Mouse (Mus musculus): ENCODE results near the gene Nrf1. TPM values are rescaled to one million over a fixed set of nuclear protein-coding genes. Genes with fewer than 3 reads are reported as not detected.

The Nrf1 gene
- polyA plus RNA-seq, 1 experiment from 2014 or later, result 77.3 TPM

- Histone ChIP-seq H3K9me3 (ENCODE audit: control insufficient read depth, low read length) (no peaks in the 10 kb centered on the region), H3K27me3 (ENCODE audit: control insufficient read depth, insufficient read depth, low read length) (no peaks in the 10 kb centered on the region), H3K4me2 (no peak overlapping the region), H3K9ac (ENCODE audit: low read length) (no peak overlapping the region), H3K4me3 (ENCODE audit: low read depth, low read length) (no peak overlapping the region), H3K4me1 (ENCODE audit: control insufficient read depth, insufficient read depth, low read length) (no peaks in the 10 kb centered on the region), H3K27ac (ENCODE audit: low read depth, low read length) (no peak overlapping the region), H3K36me3 (ENCODE audit: control insufficient read depth, insufficient read depth, low read length) (no peaks in the 10 kb centered on the region)
- 97% methylated on average over 2 of the region's 2 CpGs for WGBS
- DNase-seq (ENCODE audit: low spot score, missing footprints) (no peak), ATAC-seq (ENCODE audit: low FRiP score) (no peak)
These were observed 14.8 kb downstream of the Nrf1 start for GRCm38 (mm10) chr6:30062544-30062943.

- Histone ChIP-seq H3K9me3 (ENCODE audit: control insufficient read depth, low read length) (no peaks in the 10 kb centered on the region), H3K4me1 (ENCODE audit: control insufficient read depth, insufficient read depth, low read length) (no peaks in the 10 kb centered on the region), H3K9ac (ENCODE audit: low read length) (no peak overlapping the region), H3K27ac (ENCODE audit: low read depth, low read length) (no peak overlapping the region), H3K4me3 (ENCODE audit: low read depth, low read length) (no peak overlapping the region), H3K36me3 (ENCODE audit: control insufficient read depth, insufficient read depth, low read length) (no peaks in the 10 kb centered on the region), H3K4me2 (no peak overlapping the region), H3K27me3 (ENCODE audit: control insufficient read depth, insufficient read depth, low read length) (no peaks in the 10 kb centered on the region)
- DNase-seq (ENCODE audit: low spot score, missing footprints), result no peak
- WGBS, result 98% methylated on average over 2 of the region's 2 CpGs
- no peak for ATAC-seq (ENCODE audit: low FRiP score)
These were observed 17.6 kb downstream of the Nrf1 start for GRCm38 (mm10) chr6:30065369-30065768.

- 92% methylated on average over 2 of the region's 2 CpGs for WGBS
- no peak overlapping the region for H3K9ac ChIP-seq (ENCODE audit: low read length)
- H3K9me3 ChIP-seq (ENCODE audit: control insufficient read depth, low read length), result no peaks in the 10 kb centered on the region
- H3K4me3 ChIP-seq (ENCODE audit: low read depth, low read length), result no peak overlapping the region
- no peak for DNase-seq (ENCODE audit: low spot score, missing footprints)
- no peaks in the 10 kb centered on the region for H3K27me3 ChIP-seq (ENCODE audit: control insufficient read depth, insufficient read depth, low read length)
- H3K4me2 ChIP-seq, result no peak overlapping the region
- ATAC-seq (ENCODE audit: low FRiP score), result no peak
- H3K4me1 ChIP-seq (ENCODE audit: control insufficient read depth, insufficient read depth, low read length), result no peaks in the 10 kb centered on the region
- H3K36me3 ChIP-seq (ENCODE audit: control insufficient read depth, insufficient read depth, low read length), result no peaks in the 10 kb centered on the region
- no peak overlapping the region for H3K27ac ChIP-seq (ENCODE audit: low read depth, low read length)
These were observed 19.0 kb downstream of the Nrf1 start for GRCm38 (mm10) chr6:30066746-30067145.

GRCm38 (mm10) chr6:30072476-30072875, 24.7 kb downstream of the Nrf1 start:
- no peaks in the 10 kb centered on the region for H3K4me1 ChIP-seq (ENCODE audit: control insufficient read depth, insufficient read depth, low read length)
- no peak for DNase-seq (ENCODE audit: low spot score, missing footprints)
- 94% methylated on average over 3 of the region's 3 CpGs for WGBS
- H3K9ac ChIP-seq (ENCODE audit: low read length), result no peak overlapping the region
- H3K4me2 ChIP-seq, result no peak overlapping the region
- H3K4me3 ChIP-seq (ENCODE audit: low read depth, low read length), result no peak overlapping the region
- H3K36me3 ChIP-seq (ENCODE audit: control insufficient read depth, insufficient read depth, low read length), result no peaks in the 10 kb centered on the region
- ATAC-seq (ENCODE audit: low FRiP score), result no peak
- H3K9me3 ChIP-seq (ENCODE audit: control insufficient read depth, low read length), result no peaks in the 10 kb centered on the region
- no peaks in the 10 kb centered on the region for H3K27me3 ChIP-seq (ENCODE audit: control insufficient read depth, insufficient read depth, low read length)
- no peak overlapping the region for H3K27ac ChIP-seq (ENCODE audit: low read depth, low read length)

- DNase-seq (ENCODE audit: low spot score, missing footprints), result peak; percentile 88
These were observed 31.2 kb downstream of the Nrf1 start for GRCm38 (mm10) chr6:30078938-30079529.

GRCm38 (mm10) chr6:30081339-30081738, 33.6 kb downstream of the Nrf1 start:
- WGBS, result 77% methylated on average over 3 of the region's 3 CpGs
- ATAC-seq (ENCODE audit: low FRiP score), result no peak
- H3K4me1 ChIP-seq (ENCODE audit: control insufficient read depth, insufficient read depth, low read length), result peaks cover 46% of the 10 kb centered on the region

More at GRCm38 (mm10) chr6:30078938-30079529, 31.2 kb downstream of the Nrf1 start:
- Histone ChIP-seq H3K36me3 (ENCODE audit: control insufficient read depth, insufficient read depth, low read length) (no peaks in the 10 kb centered on the region), H3K4me2 (peak overlapping the region; percentile 2; the same call in 1 of the 2 replicates), H3K9ac (ENCODE audit: low read length) (no peak overlapping the region; the same call in 1 of the 2 replicates), H3K27ac (ENCODE audit: low read depth, low read length) (peak overlapping the region; percentile 30), H3K4me3 (ENCODE audit: low read depth, low read length) (no peak overlapping the region), H3K9me3 (ENCODE audit: control insufficient read depth, low read length) (no peaks in the 10 kb centered on the region), H3K4me1 (ENCODE audit: control insufficient read depth, insufficient read depth, low read length) (peaks cover 33% of the 10 kb centered on the region), H3K27me3 (ENCODE audit: control insufficient read depth, insufficient read depth, low read length) (peaks cover 6% of the 10 kb centered on the region; the same call in 1 of the 2 replicates)
- ATAC-seq (ENCODE audit: low FRiP score), result peak; percentile 72
- 33% methylated on average over 4 of the region's 4 CpGs for WGBS

GRCm38 (mm10) chr6:30083307-30083706, 35.5 kb downstream of the Nrf1 start:
- ATAC-seq (ENCODE audit: low FRiP score), result no peak
- no peaks in the 10 kb centered on the region for H3K36me3 ChIP-seq (ENCODE audit: control insufficient read depth, insufficient read depth, low read length)
- DNase-seq (ENCODE audit: low spot score, missing footprints), result no peak
- 26% methylated on average over 1 of the region's 1 CpGs for WGBS
- no peak overlapping the region for H3K4me3 ChIP-seq (ENCODE audit: low read depth, low read length)
- H3K9ac ChIP-seq (ENCODE audit: low read length), result no peak overlapping the region
- H3K27me3 ChIP-seq (ENCODE audit: control insufficient read depth, insufficient read depth, low read length), result peaks cover 6% of the 10 kb centered on the region; the same call in 1 of the 2 replicates
- peaks cover 46% of the 10 kb centered on the region for H3K4me1 ChIP-seq (ENCODE audit: control insufficient read depth, insufficient read depth, low read length)
- no peaks in the 10 kb centered on the region for H3K9me3 ChIP-seq (ENCODE audit: control insufficient read depth, low read length)
- H3K27ac ChIP-seq (ENCODE audit: low read depth, low read length), result no peak overlapping the region
- H3K4me2 ChIP-seq, result no peak overlapping the region

More at GRCm38 (mm10) chr6:30081339-30081738, 33.6 kb downstream of the Nrf1 start:
- no peaks in the 10 kb centered on the region for H3K36me3 ChIP-seq (ENCODE audit: control insufficient read depth, insufficient read depth, low read length)
- H3K27me3 ChIP-seq (ENCODE audit: control insufficient read depth, insufficient read depth, low read length), result peaks cover 6% of the 10 kb centered on the region; the same call in 1 of the 2 replicates
- H3K9me3 ChIP-seq (ENCODE audit: control insufficient read depth, low read length), result no peaks in the 10 kb centered on the region
- H3K4me3 ChIP-seq (ENCODE audit: low read depth, low read length), result no peak overlapping the region
- H3K4me2 ChIP-seq, result no peak overlapping the region
- H3K27ac ChIP-seq (ENCODE audit: low read depth, low read length), result no peak overlapping the region
- H3K9ac ChIP-seq (ENCODE audit: low read length), result no peak overlapping the region
- no peak for DNase-seq (ENCODE audit: low spot score, missing footprints)

GRCm38 (mm10) chr6:30085351-30085750, 37.6 kb downstream of the Nrf1 start:
- DNase-seq (ENCODE audit: low spot score, missing footprints) (no peak), ATAC-seq (ENCODE audit: low FRiP score) (no peak)
- WGBS, result 48% methylated on average over 2 of the region's 2 CpGs
- Histone ChIP-seq H3K4me1 (ENCODE audit: control insufficient read depth, insufficient read depth, low read length) (peaks cover 32% of the 10 kb centered on the region), H3K9me3 (ENCODE audit: control insufficient read depth, low read length) (no peaks in the 10 kb centered on the region), H3K27ac (ENCODE audit: low read depth, low read length) (no peak overlapping the region), H3K27me3 (ENCODE audit: control insufficient read depth, insufficient read depth, low read length) (peaks cover 6% of the 10 kb centered on the region; the same call in 1 of the 2 replicates), H3K36me3 (ENCODE audit: control insufficient read depth, insufficient read depth, low read length) (no peaks in the 10 kb centered on the region), H3K4me2 (no peak overlapping the region), H3K9ac (ENCODE audit: low read length) (no peak overlapping the region), H3K4me3 (ENCODE audit: low read depth, low read length) (no peak overlapping the region)

- no peak for DNase-seq (ENCODE audit: low spot score, missing footprints)
- H3K9me3 ChIP-seq (ENCODE audit: control insufficient read depth, low read length), result no peaks in the 10 kb centered on the region
- no peak overlapping the region for H3K4me3 ChIP-seq (ENCODE audit: low read depth, low read length)
- H3K27me3 ChIP-seq (ENCODE audit: control insufficient read depth, insufficient read depth, low read length), result no peaks in the 10 kb centered on the region
- H3K4me2 ChIP-seq, result no peak overlapping the region
- no peak for ATAC-seq (ENCODE audit: low FRiP score)
- no peak overlapping the region for H3K27ac ChIP-seq (ENCODE audit: low read depth, low read length)
- H3K4me1 ChIP-seq (ENCODE audit: control insufficient read depth, insufficient read depth, low read length), result no peaks in the 10 kb centered on the region
- peaks cover 6% of the 10 kb centered on the region; the same call in 1 of the 2 replicates for H3K36me3 ChIP-seq (ENCODE audit: control insufficient read depth, insufficient read depth, low read length)
- H3K9ac ChIP-seq (ENCODE audit: low read length), result no peak overlapping the region
- 85% methylated on average over 4 of the region's 4 CpGs for WGBS
These were observed 43.4 kb downstream of the Nrf1 start for GRCm38 (mm10) chr6:30091221-30091620.
